Mouse (Mus musculus): ENCODE measurements around the gene Prkn. TPM values are rescaled to one million over a fixed set of nuclear protein-coding genes. Genes with fewer than 3 reads are reported as not detected.

The Prkn gene
- total RNA-seq, 2 experiments from 2014 or later = 8.7 to 12.0 TPM

DNA sequence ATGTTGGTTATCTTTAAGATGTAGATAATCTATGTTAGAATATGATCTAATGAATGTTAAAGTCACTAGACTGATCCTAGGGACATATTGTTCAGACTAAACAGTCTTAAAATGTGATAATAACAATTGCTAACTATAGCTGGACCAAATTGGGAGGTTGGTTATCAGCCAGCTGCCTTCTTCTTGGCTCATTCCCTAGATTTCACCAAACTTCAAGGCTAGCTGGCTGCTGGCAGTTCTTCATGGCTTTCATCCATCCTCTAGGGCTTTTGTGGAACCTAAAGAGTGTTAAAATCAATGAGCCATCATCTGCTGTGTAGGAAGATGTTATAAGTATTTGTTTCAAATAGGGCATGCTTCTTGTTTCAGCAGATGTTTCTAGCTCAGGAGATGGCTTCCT lies 431.7 kb downstream of the Prkn start:
- DNase-seq = peak; percentile 10 to 19

DNA sequence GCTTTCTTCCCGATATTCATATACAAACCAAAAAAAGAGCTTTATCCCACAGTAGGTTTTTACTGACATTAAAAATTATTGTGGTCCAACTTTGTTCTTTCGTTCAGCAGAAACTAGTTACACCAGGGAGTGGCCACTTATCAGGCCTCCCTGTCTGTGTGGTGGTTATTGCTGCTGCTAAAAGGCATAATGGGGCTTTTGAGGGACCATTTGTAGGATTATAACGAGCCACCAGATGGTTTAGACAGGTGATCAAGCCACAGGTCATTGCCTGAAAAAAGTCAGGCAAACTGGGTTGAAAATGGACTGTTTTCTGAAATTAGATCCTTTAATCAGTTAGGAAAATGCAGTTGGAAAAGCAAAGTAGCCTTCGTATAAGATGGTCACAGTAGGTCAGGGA lies 444.1 kb downstream of the Prkn start:
- no peak for DNase-seq

DNA sequence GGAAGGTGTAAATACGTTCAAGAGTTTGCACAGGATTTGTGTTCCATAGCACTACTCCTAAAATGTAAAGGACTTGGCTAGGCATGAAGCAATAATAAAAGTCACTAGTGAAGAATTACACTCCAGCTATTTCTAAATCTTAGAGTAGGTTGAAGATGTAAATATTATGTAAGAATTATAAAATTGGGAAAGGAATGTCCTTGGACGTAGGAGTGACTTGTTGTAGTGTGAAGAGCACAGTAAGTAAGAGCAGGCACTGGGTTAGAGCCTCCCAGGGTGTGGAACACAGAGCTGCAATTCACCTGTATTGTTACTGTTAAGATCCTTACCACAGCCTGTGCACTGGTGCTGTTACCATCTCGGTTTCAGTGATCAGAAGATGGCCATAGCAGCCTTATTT lies 450.0 kb downstream of the Prkn start:
- no peak for DNase-seq

DNA sequence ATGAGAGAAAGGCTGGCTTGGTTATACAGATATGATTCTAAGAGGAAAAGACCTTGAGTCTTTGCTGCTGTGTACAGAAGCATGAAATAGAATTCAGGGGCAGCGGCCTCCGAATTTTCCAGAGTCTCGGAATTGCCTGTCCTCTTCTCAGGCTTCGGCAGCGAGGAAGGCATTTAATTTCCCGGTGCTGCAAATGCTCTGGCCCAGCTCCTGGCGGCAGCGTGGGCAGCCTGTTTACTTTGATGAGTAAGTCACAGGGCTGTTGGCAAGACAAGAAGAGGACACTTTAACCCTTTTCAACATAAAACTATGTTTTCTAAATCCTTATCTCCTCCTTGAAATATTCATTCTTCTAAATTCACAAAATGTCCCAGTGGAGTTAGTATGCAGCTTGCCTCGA lies 462.9 kb downstream of the Prkn start:
- peak; percentile 51 to 67 for DNase-seq

DNA sequence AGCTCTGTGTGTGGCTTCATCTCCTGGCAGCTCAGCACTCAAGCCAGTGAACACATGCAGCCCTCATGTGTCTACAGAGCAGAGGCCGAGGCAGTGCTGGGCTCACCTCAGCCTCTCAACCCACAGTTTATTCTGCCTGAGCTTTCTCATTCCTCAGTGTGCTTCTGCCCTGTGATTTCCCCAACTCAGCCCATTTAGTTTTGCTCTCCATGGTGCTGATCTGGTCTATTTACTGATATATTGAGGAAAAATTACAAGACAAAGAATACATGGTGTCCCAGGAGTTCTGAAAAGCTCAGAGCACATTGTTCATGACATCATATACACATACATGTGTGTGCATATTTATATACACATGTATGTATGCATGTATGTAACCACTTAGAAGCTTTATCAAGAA lies 469.7 kb downstream of the Prkn start:
- no peak for DNase-seq

DNA sequence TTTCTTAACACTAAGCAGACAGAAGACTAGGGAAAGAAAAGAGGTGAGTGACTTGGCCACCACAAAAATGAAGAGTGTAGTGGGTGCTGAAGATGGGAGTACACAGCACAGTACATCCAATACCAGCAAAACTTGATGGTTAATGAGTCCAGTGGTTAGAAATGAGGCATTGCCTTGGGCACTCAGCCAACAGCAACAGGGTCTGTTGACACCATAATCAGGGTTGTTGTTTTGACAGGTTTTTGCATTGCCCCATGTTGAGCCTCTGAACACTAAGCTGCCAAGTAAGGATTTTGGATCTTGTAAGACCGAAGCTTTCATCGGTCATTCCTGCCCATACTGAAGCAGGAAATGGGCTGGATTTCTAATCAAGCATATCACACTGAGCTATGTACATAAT lies 474.0 kb downstream of the Prkn start:
- DNase-seq = no peak

DNA sequence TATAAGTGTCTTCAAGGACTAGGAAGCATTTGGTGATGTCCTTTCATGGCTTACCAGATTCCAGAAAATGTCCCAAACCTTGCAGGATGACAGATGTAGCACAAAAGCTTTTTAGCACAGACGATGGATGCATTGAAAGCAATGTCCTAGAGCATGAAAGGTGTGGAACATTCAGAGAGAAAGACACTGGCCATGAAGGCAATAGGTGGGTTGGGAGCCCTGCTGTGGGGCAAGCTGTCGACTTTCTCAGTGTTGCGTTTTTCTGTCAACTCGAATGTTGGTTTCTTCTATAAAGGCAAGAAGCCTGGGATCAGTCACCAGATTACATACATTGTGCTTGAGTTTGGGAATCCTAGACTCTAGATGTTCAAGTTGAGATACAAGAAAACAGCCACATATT lies 475.5 kb downstream of the Prkn start:
- DNase-seq = no peak

DNA sequence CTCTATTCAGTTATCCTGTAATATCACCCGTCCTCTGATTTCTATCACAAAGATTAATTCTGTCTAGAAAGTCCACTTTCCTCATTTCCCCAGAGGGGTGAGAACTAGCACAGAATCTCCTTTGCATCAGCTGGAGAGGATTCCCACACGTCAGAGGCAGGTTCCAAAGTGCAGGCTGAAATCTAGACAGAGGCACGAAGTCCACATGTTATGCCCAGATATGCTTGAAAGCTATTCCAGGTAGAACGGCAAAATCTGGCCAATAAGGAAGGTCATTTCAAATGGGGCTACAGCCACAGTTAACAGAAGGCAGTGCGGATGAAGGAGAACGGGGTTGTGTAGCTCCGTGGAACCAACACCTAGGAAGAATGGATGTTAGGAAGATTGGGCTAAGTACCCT lies 478.8 kb downstream of the Prkn start:
- no peak for DNase-seq

DNA sequence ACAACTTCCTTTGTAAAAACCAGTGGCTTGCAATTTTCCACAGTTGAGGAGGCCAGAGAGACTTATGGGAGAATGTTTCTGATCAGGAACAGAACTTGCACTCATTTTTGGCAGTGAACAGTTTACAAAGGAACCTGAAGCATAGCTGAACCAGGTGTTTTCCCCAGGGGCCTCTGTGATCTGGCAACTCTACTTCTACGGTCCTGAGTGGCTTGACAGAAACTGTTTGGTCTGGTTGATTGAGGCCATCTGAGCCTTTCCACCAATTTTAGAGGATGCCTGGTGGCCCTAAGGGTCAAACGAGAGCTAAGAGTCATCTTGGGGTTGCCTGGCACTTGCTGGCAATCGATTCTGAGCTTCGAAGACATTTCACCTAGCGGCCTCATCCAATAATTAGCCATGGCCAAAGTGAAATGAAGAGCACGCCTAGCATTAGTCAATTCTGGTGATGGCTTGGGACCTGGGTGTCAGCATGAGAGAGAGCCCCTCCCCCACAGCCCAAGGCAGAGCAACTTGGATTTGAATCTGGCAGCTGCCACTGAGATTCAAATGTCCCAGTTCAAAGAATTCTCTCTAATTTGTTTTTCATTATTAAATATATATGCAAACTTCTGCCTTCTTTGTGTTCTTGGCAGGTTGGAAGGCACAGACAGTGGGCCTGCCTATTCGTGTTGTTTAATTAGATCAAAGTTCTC lies 479.6 kb downstream of the Prkn start:
- DNase-seq = no peak

DNA sequence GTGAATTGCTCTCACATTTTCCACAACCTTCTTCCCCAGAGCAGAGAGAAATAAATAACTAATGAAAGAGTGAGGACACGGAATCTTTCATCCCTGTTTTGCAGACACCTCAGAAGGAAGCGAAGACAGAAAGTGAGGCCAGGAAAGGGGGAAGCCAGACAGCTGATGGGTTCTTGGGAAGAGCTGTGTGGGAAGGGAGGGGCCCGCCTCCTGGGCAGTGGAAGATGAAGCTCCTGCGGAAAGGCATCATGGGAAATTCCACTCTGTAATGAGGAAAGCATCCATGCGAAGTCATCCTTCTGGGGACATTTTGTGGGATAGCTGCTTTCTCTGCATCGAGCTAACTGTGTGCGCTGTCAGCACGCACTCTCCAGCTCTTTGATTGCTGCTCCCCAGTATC lies 491.9 kb downstream of the Prkn start:
- DNase-seq = no peak

DNA sequence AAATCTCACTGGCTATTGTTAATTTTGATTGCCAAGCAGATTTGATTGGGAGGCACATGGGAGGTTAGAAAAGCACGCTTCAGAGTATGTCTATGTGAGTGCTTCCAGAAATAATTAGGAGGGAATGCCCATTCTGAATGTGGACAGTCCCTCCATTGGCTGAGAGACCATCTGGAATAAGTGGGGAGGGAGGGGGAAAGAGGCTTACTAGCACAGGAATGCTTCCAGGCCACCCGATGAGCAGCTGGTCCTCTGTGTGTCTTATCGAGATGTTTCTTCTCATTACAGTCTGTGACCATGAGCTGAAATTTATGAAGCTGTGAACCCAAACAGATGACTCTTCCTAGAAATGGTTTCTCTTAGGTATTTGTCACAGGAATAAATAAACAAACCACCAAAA lies 493.6 kb downstream of the Prkn start:
- no peak for DNase-seq

DNA sequence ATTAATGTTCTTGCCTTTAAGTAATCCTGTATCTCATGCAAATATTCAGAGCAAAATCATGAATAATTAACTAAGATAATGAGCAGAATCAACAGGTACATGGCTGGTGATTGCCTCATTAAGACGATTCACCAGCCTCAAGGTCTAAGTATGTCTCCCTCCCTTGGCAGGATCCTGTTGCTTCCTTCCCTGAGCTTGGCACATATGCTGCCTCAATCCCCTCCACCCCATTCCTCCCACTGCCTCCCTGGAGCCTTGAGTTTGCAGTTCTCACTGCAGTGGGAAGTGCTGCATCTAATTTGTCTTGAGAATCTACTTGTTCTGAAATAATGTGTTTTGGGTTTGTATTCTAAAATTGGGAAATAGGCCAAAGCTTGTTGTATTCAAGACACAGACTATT lies 496.0 kb downstream of the Prkn start:
- DNase-seq = no peak

DNA sequence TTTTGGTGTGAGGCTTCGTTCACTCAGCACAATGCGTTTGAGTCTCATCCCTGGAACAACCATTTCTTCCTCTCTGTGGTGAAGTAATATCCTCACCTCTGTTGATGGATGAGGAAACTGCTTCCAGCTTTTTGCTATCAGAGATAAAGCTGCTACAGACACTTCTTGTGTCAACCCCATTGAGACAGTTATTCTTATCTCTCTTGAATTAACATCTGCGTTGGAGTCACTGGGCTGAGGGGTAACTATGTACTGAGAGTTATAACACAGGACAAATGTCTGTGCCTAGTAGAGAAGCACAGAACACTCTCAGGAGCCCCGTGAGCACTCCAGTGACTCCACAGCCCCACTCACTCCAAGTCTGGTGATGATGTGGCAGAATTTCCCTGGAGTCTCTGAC lies 500.2 kb downstream of the Prkn start:
- DNase-seq = no peak

DNA sequence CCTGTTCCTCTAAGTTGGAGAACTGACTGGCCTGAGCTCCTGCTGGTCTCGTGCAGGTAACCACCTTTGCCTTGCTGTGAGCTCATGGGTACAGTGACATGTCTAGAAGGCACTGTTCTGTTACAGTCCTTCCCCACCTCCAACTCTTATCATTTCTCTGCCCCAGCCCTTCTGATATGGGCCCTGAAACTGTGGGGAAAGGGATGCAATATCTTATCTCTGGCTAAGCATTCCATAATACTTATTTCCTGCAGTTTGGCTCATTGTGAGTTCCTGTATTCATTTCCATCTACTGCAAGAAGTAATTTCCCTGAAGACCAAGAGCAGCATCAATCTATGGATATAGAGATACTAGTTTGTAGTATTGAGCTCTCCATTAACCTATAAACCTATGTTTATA lies 506.1 kb downstream of the Prkn start:
- no peak for DNase-seq

DNA sequence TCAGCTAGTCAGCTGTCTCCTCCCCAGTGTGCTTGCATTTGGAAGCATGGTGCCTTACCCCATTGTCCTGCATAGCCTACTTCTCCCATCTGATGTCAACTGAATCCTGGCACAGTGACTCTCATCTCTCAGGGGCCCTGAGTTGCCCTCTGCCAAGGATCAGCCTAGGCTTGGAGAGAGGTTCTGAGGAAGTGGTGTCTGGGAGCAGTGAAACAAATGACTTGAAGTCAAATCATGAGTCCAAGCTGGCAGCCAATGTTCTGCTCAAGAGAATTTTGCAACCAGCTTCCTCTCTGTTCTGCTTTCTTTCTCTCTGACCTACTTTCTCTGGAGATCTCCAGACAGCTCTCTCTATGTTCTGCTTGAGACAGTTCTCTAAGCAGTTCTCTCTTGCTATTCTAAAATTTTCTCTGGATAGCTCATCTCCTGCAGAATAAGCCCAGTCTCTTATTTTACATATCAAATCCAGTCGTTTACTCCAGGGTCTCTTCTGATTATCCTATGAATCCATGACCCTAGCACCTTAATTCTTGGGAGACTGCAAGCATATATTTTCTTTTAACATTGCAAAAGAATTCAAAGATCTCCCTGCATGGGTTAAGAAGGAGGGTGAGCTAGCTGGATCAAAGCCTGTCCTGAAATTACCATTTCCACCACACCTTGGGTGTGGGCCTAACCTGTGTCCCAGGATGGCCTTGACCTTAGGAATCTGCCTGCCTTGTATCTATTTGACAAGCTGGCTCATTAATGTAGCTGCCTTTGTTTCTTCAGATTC lies 512.8 kb downstream of the Prkn start:
- peak; percentile 3 to 31 for DNase-seq

DNA sequence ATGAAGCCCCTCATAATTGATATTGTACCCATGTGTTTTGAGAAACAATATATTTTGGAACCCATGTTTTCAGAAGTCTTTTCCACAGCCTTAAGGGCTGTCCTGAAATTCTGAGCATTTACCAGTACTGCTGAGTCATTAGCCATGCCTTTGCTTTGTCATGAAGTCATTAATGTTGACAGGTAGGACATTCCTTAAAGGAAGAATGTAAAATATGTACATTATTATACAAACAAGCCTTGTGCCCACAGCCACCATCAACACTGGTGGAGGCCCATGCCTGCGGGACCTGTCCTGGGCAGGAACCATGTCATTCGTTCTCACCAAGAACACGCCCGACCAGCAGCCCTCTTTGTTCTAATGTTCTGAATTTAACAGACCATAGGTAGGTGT lies 513.4 kb downstream of the Prkn start:
- no peak for DNase-seq

DNA sequence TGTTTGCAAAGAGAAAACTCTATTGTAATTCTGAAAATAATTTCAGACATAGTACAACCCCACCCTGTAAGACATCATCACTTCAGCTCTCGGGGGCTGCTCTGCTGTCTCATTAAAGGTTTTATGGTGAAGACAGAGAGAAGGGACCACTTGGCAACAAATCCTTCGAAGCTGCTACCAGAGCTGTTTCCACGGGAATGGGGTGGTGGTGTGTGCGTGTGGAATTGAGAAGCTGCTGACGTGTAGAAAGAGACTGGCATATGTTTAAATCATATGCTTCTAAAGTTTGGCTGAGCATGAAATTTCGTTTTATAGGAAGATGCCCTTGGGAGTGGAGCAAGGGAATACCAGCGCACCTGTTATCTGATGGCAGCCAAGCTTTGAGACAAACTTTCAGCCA lies 514.2 kb downstream of the Prkn start:
- DNase-seq = no peak

DNA sequence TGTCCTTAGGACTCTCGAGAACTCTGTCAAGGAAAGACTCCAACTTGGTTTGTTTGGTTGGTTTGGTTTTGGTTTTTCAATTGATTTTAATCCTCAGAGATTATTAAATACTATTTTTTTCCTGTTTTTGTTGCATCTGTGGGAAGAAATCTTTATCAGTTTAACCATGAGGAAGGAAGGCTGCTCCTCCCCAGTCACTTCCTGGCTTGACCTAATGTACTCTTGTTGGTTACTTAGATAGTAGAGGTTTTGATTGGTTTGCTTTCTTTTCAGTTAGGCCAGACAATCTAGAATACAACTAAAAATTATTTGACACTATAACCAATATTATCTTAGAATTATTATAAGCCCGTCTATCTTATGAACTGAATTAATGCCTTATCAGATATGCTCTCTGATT lies 535.3 kb downstream of the Prkn start:
- DNase-seq = no peak

DNA sequence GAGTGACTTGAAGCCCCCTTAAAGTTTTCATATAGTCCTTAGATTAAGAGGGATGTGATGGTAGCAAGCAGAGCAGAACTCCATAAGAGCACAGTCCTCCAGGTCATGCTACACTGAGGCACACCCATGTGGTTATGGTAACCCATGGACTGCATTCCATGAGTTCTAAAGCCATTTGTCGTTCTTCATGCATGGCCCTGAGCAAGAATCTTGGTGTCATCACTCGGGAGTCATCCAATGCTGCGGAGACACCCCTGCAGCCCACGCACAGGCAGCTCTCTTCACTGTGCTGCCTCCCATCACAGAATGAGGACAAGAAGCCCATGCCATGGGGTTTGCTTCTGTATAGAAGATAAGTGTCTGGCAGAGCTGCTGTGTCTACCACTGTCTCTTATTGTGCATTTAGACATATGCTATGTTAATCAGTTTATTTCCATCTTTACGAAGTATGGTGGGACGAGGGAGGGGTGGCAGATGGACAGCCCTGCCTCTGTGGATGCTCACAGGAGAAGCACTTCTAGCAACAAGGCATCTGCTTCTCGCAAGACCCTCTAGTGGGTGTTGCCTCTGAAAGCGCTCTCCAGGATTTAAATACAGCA lies 543.3 kb downstream of the Prkn start:
- no peak for DNase-seq

DNA sequence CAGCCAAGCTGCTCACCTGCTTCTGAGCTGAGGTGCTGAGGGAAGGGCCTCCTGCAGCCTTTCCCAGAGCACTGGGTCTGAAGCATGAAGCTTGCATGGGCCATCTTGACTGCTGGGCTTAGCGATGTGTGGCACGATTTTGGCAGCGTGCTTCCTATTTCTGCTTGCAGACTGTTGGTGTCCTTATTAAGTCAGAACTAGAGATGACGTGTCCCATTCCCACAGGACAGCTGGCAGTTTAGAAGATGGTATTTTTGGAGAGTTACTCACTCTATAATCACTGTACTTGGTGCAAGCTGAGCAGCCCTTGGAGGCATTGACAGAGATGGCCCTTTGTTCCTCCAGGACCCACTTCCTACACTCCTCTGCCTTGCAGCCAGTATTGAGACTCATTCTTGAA lies 545.1 kb downstream of the Prkn start:
- DNase-seq = no peak

DNA sequence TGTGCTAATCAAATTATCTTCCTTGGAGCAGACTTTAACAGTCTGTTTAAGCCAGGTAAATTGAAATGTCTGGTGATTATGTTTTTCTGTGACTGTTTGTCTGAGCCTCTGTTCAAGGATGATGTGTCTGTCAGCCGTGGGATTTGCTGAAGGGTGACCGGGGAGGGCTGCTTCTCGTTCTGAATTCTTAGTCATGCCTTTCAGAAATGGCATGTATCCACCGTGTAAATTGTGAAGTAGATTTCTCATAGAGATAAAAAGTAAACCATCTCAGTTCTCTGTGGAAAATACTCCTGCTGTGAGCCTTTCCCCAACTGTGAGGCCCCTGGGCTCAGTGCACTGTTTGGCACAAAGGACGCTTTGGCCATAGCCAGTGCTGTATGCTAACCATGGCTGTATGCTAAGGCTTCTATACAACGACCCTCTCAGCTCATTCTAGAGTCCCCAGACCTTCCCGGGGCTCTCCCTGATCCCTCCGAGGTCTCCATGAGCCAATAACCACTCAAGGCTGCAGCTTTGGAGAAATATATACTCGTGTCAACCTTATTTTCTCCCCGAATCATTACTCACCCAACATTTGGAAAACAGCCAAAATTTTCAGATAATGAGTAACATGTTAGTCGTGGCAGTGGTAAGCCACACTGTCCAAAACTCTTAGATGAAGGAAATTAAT lies 552.6 kb downstream of the Prkn start:
- DNase-seq = peak; percentile 44 to 47

DNA sequence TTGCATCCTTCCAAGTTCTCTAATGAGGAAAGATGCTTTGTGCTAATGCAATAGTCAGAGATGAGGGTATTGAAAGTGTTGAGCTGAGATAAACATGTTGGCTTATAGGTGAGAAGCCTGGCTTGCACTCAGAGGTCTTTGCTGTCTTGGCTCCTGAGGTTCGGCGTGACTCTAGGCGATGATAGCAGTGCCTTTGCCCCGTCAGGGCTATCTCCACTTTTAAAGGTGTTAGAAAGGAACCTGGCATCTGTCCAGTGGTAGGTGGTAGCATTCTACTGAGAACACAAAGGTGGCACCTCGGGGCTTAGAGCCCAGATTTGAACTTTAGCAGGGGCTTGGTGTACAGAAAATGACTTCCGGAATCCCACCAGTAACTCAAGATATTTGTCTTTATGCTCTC lies 554.4 kb downstream of the Prkn start:
- DNase-seq = no peak

DNA sequence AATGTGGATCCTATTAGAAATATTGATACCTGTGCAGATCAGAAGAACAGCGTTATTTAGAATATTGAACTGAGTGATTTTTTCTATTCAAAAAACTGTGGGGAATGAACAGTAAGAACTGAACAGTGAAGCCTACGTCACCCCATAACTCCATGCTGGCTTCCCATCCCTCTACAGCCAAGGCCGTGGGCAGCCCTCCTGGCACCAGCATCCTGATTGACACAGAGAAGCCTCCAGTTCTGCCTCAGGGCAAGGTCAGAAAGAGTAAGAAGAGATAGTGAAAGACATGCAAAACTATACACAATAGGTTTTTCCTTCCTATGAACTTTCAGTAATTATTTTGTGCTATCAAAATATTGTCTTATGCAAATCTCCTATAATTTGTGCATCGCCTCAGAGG lies 557.5 kb downstream of the Prkn start:
- DNase-seq = peak; percentile 81 to 84

Data from adrenal gland, postnatal 36 days (tissue).